8 mouse cellular contexts compared by ENCODE assay signal in the genomic region with DNA sequence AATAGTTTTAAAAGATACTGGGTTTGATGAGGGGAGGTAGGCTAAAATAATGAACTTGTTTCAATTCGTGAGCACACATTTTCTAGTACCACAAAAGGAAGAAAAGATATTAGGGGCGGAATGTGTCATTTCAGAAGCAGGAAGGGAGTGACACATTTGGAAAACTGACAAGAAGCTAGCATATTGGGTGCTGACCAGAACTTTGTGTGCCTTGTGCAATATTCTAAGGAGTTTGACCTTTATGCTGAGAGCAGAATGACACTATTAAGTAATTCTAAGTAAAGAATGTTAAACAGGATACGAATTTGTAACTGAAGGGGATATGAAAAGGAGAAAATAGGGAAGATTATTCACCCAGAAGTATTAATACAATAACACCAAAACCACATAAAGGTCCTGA. TPM values are rescaled to one million over a fixed set of nuclear protein-coding genes. Genes with fewer than 3 reads are reported as not detected.
DNase-seq lines count a peak whose midpoint lies in the region; ATAC-seq lines count a peak whose summit lies in the region.

No protein-coding gene starts in this region.

- no peaks in the 10 kb centered on the region for H3K4me1 ChIP-seq in intestine, embryonic 15.5 days (replicated peaks)

- 57% methylated on average over 3 of the region's 3 CpGs for WGBS in intestine, embryonic 15.5 days

- no peak overlapping the region for H3K4me2 ChIP-seq in intestine, embryonic 15.5 days (replicated peaks)

- no peak overlapping the region for H3K4me3 ChIP-seq in intestine, embryonic 15.5 days (replicated peaks)

- H3K27me3 ChIP-seq in intestine, embryonic 15.5 days (replicated peaks) = no peaks in the 10 kb centered on the region

- peak; percentile 31 for DNase-seq in kidney, adult 18-20 months
- no peak for DNase-seq in kidney, postnatal 4 days
- DNase-seq in c-Kit-positive CD71-positive TER-119-negative erythroid progenitor cells, embryonic 14.5 days (ENCODE audit: low read depth) = peak; percentile 2
- no peak for DNase-seq in ovary, postnatal 14 days (ENCODE audit: low spot score)
- DNase-seq in layer of hippocampus, adult 8-10 months (ENCODE audit: low spot score in 2 of 2) = no peak

- H3K27ac ChIP-seq in intestine, embryonic 15.5 days = no peak overlapping the region

- H3K9me3 ChIP-seq in intestine, embryonic 15.5 days = no peaks in the 10 kb centered on the region

- ATAC-seq in intestine, embryonic 15.5 days = 0 out of 2 replicates have a peak, but pooled peaks have one; percentile 44
- peak; percentile 58 for ATAC-seq in megakaryocyte, adult 5-6 weeks (ENCODE audit: poor library complexity, severe bottlenecking)
- ATAC-seq in frontal cortex, adult (ENCODE audit: low TSS enrichment) = no peak

- no peak overlapping the region for H3K9ac ChIP-seq in intestine, embryonic 15.5 days

- no peaks in the 10 kb centered on the region for H3K36me3 ChIP-seq in intestine, embryonic 15.5 days

RNA-seq across cellular contexts. Expression of gene Cd36, which starts 12.0 kb away (rescaled TPM):
- 31.6 and 32.8 TPM in 2 replicates for polyA plus RNA-seq in intestine, embryonic 15.5 days (2015; fragmentation: Nextera tagmentation; extraction: Ambion mirVana)
- total RNA-seq in megakaryocyte, adult 5-6 weeks (2015) = 5.0 and 11.1 TPM in 2 replicates
- total RNA-seq in megakaryocyte, adult 5-6 weeks (2017) = 4.3 and 6.0 TPM in 2 replicates
- 10 to 100 TPM in 1 of 4 experiments, 1 to 10 TPM in 3; 3.9 to 14.9 (median 6.9) TPM for total RNA-seq in layer of hippocampus, adult 8-10 months (2022)

Comparison
In these comparisons a context has a peak if more than half of its experiments do, and no peak if none do; other contexts are left out.
1. DNase-seq: peak in kidney, adult 18-20 months (single experiment) and c-Kit-positive CD71-positive TER-119-negative erythroid progenitor cells, embryonic 14.5 days (single experiment); none in kidney, postnatal 4 days (0 of 2), ovary, postnatal 14 days (single experiment) and layer of hippocampus, adult 8-10 months (0 of 2).